Mouse (Mus musculus) heart, postnatal 0 days (tissue): ENCODE results near the gene Tbcel. TPM values are rescaled to one million over a fixed set of nuclear protein-coding genes. Genes with fewer than 3 reads are reported as not detected.
A peak's percentile ranks its signal among the peaks of the same experiment; 100 is the strongest.

Experiments
- ATAC-seq: fragments of 200-750 bp; cut with Nextera tagmentation; 2 replicates; pipeline ENCODE4 v1.8.0; 2017; ENCODE audit warnings: low read depth, moderate number of reproducible peaks, moderate library complexity; ENCODE audit not compliant: insufficient read depth
- DNase-seq: peaks from one replicate; pipeline ENCODE4 v3.0.0-alpha.2; 2016; ENCODE audit warnings: low spot score
- H3K27ac ChIP-seq: fragments of 300-500 bp; sonication (generic); 2 replicates; pipeline ENCODE4 v1.5.1; 2014; ENCODE audit warnings: low read depth, mild to moderate bottlenecking
- H3K27me3 ChIP-seq: fragments of 300-500 bp; sonication (generic); 2 replicates; pipeline ENCODE4 v1.6.1; 2014; ENCODE audit warnings: low read length, mixed read lengths; ENCODE audit not compliant: control insufficient read depth, insufficient read depth
- H3K36me3 ChIP-seq: fragments of 300-500 bp; sonication (generic); replicated peaks from 2 replicates; pipeline ENCODE4 v1.6.1; 2014; ENCODE audit warnings: low read length, mixed read lengths; ENCODE audit not compliant: control insufficient read depth, insufficient read depth
- H3K4me1 ChIP-seq: fragments of 300-500 bp; sonication (generic); 2 replicates; pipeline ENCODE4 v1.6.1; 2014; ENCODE audit warnings: antibody characterized with exemption; ENCODE audit not compliant: control insufficient read depth, insufficient read depth
- H3K4me2 ChIP-seq: fragments of 300-500 bp; sonication (generic); 2 replicates; pipeline ENCODE4 v1.6.1; 2014; ENCODE audit warnings: low read depth, mild to moderate bottlenecking, low read length, moderate library complexity
- H3K4me3 ChIP-seq: fragments of 300-500 bp; sonication (generic); 2 replicates; pipeline ENCODE4 v1.5.1; 2014; ENCODE audit warnings: low read depth, low read length
- H3K9ac ChIP-seq: fragments of 300-500 bp; sonication (generic); replicated peaks from 2 replicates; pipeline ENCODE4 v1.6.1; 2014; ENCODE audit warnings: low read depth, low read length, mixed read lengths
- H3K9me3 ChIP-seq: fragments of 300-500 bp; sonication (generic); replicated peaks from 2 replicates; pipeline ENCODE4 v1.6.1; 2016; ENCODE audit warnings: low read length; ENCODE audit not compliant: control insufficient read depth
- CTCF ChIP-seq: IDR thresholded peaks from 2 replicates; pipeline ENCODE4 v1.5.1; 2016; ENCODE audit warnings: antibody characterized with exemption, control low read depth, low read depth
- EP300 ChIP-seq: IDR thresholded peaks from 2 replicates; pipeline ENCODE4 v1.6.1; 2016; ENCODE audit warnings: antibody characterized with exemption, low read depth
- WGBS: fragments of 180-500 bp; shearing (Covaris S2); extraction: QIAGEN DNeasy Blood & Tissue Kit; methylation state at CpG from one replicate; pipeline ENCODE4 v1.1.7; 2014; 5-methylcytosine and 5-hydroxymethylcytosine counted together
- polyA plus RNA-seq: library from polyadenylated mRNA; unstranded; fragments of >200 nt; fragmentation: Nextera tagmentation; extraction: Ambion mirVana; gene quantifications from 2 replicates; pipeline ENCODE4 v1.2.1, GENCODE M21; 2015
- total RNA-seq: library from RNA; depleted of rRNA; stranded (reverse); fragments of >200 nt; gene quantifications from 2 replicates; pipeline ENCODE4 v1.2.3, GENCODE M21; 2014; ENCODE audit warnings: low replicate concordance; rRNA removed

The Tbcel gene
- 7.6 and 17.9 TPM in 2 replicates for total RNA-seq
- 2.6 TPM in 2 replicates for polyA plus RNA-seq

- 81% methylated on average over 6 of the region's 6 CpGs for WGBS
- H3K9me3 ChIP-seq, result no peaks in the 10 kb centered on the region
- TF ChIP-seq EP300, result no peak
- TF ChIP-seq CTCF, result no peak
- no peaks in the 10 kb centered on the region for H3K27me3 ChIP-seq
- H3K36me3 ChIP-seq, result no peaks in the 10 kb centered on the region
- no peak within 1 kb of the TSS for H3K4me2 ChIP-seq
- DNase-seq (no peak), ATAC-seq (no peak)
- no peak within 1 kb of the TSS for H3K4me3 ChIP-seq
- no peak within 1 kb of the TSS for H3K27ac ChIP-seq
- no peaks in the 10 kb centered on the region for H3K4me1 ChIP-seq
- no peak within 1 kb of the TSS for H3K9ac ChIP-seq
Measured at GRCm38 (mm10) chr9:42507709-42508108, at the start of gene Tbcel. TSS of gene Tbcel (minus strand) at chr9:42507809.

DNA sequence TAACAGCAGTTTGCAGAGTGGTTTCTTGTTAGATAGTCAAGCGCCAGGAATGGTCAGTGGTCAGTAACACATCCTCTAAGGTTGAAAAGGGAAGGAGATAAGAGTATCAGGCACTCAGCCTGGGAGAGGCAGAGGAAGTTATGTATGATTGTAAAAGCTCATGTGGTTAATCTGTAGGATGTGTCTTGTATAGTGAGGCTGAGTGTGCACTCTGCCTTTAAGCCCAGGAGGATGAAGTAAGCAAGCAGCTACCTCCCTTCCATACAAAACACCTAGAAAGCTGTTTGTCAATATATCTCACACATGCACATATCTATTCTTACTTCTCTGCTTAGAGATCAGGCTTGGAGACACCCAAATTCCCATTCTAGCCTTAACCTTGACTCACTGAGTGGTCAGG is 47.6 kb upstream of the Tbcel start:
- no peak for TF ChIP-seq EP300
- TF ChIP-seq CTCF, result no peak
- H3K4me3 ChIP-seq, result no peak overlapping the region
- no peak overlapping the region for H3K4me2 ChIP-seq
- WGBS, result 25% methylated on average over 1 of the region's 1 CpGs
- H3K27me3 ChIP-seq, result 0 out of 2 replicates have a peak, but pooled peaks cover 8% of the 10 kb centered on the region
- H3K9me3 ChIP-seq, result no peaks in the 10 kb centered on the region
- H3K27ac ChIP-seq, result no peak overlapping the region
- H3K36me3 ChIP-seq, result no peaks in the 10 kb centered on the region
- DNase-seq (no peak), ATAC-seq (no peak)
- H3K9ac ChIP-seq, result no peak overlapping the region
- no peaks in the 10 kb centered on the region for H3K4me1 ChIP-seq

GRCm38 (mm10) chr9:42550116-42550515 is 42.5 kb upstream of the Tbcel start:
- DNase-seq (peak; percentile 28), ATAC-seq (no peak)
- Histone ChIP-seq H3K27me3 (peaks cover 14% of the 10 kb centered on the region; the same call in 1 of the 2 replicates), H3K27ac (no peak overlapping the region), H3K9ac (no peak overlapping the region), H3K4me3 (no peak overlapping the region), H3K4me1 (no peaks in the 10 kb centered on the region), H3K9me3 (no peaks in the 10 kb centered on the region), H3K36me3 (no peaks in the 10 kb centered on the region), H3K4me2 (no peak overlapping the region)
- WGBS, result 14% methylated on average over 13 of the region's 13 CpGs
- TF ChIP-seq EP300, result no peak
- TF ChIP-seq CTCF, result peak; percentile 92

DNA sequence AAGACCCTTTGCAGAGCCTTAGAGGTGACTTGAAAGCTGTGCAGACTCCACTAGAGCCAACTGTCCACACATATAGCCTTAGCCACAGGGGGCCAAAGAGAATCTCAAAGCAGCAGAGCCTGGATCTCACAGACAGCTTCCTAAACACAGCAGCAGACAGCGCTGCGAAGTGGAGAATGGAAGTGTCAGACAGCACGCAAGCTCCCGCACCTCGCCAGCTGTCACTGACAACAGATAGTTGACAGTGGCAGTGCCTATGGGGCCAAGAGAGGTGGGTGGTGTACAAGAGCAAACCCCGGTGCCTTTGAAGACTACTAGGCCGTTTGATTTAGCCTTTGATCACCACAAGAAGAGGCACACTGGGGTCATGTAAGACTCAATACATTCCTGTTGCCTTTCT is 41.4 kb upstream of the Tbcel start:
- WGBS, result 30% methylated on average over 7 of the region's 7 CpGs
- no peak overlapping the region for H3K9ac ChIP-seq
- DNase-seq, result no peak

GRCm38 (mm10) chr9:42544521-42544920 is 36.9 kb upstream of the Tbcel start:
- Histone ChIP-seq H3K9me3 (no peaks in the 10 kb centered on the region), H3K27ac (no peak overlapping the region), H3K36me3 (no peaks in the 10 kb centered on the region), H3K4me3 (no peak overlapping the region), H3K9ac (no peak overlapping the region), H3K27me3 (peaks cover 9% of the 10 kb centered on the region; the same call in 1 of the 2 replicates), H3K4me1 (no peaks in the 10 kb centered on the region), H3K4me2 (no peak overlapping the region)
- TF ChIP-seq CTCF (no peak), EP300 (no peak)
- WGBS, result 84% methylated on average over 10 of the region's 10 CpGs
- no peak for DNase-seq
- no peak for ATAC-seq

More for the DNA sequence above, 41.4 kb upstream of the Tbcel start:
- Histone ChIP-seq H3K4me3 (no peak overlapping the region), H3K36me3 (no peaks in the 10 kb centered on the region), H3K4me2 (no peak overlapping the region), H3K4me1 (no peaks in the 10 kb centered on the region), H3K27me3 (peaks cover 14% of the 10 kb centered on the region; the same call in 1 of the 2 replicates), H3K9me3 (no peaks in the 10 kb centered on the region), H3K27ac (no peak overlapping the region)
- no peak for ATAC-seq
- TF ChIP-seq CTCF, result no peak
- TF ChIP-seq EP300, result no peak

- Histone ChIP-seq H3K36me3 (no peaks in the 10 kb centered on the region), H3K4me3 (no peak overlapping the region), H3K4me2 (no peak overlapping the region), H3K9ac (no peak overlapping the region), H3K9me3 (no peaks in the 10 kb centered on the region), H3K27ac (no peak overlapping the region), H3K4me1 (peaks cover 3% of the 10 kb centered on the region; the same call in 1 of the 2 replicates), H3K27me3 (no peaks in the 10 kb centered on the region)
- ATAC-seq, result no peak
- TF ChIP-seq CTCF (no peak), EP300 (no peak)
- 72% methylated on average over 8 of the region's 8 CpGs for WGBS
- DNase-seq, result no peak
Measured at GRCm38 (mm10) chr9:42533491-42533890, 25.9 kb upstream of the Tbcel start.
